Mouse (Mus musculus) cerebellum, adult (tissue): Measurements from ENCODE around the gene Rbm19.
"Not testable (repeated sequence)": the region's sequence is repeated elsewhere in the genome, so short reads cannot be mapped to it uniquely, and the experiment has no call there.

Source experiments
- ATAC-seq: cut with Nextera tagmentation; 2 replicates; pipeline ENCODE4 v1.9.2; 2017; ENCODE audit warnings: mild to moderate bottlenecking, moderate library complexity, mixed read lengths; ENCODE audit not compliant: insufficient number of reproducible peaks, low FRiP score, low TSS enrichment

Gene Rbm19

DNA sequence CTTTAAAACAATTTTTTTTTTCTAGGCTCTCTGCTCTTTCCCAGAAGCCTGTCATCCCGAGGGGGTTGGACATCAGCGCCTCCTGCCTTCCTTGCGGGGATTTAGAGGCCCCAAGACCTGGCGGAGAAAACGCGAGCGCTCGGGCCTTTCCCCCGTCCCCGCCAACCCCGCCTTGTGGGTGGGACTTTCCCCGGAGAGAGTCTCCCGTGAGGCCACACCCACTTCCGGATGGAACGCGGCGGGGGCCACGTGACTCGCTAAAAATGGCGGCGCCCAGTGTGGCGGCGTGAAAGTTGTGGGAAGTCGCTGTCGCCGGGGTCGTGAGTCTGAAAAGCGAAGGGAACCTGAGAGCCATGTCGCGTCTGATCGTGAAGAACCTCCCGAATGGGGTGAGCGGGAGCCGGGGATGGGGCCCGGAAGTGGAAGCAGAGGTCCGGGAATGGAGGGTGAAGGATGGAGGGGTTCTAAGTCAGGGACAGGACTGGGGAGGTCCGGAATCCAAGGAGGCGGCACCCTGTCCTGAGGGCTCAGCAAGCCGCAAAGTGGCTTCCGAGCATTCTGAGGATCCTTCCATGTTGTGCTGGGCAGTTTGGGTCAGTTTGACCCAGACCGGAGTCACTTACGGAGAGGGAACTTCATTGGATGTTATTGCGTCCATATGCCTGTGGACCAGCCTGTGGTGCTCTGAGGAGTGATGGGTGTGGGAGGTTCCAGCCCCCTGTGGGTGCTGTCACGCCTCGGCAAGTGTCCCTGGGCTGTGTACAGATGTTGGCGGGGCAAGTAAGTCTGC, at the start of gene Rbm19:
Gene Rbm19, plus strand, starts transcription at position 205 of the 790 bp plus-strand sequence.
- peak; percentile 95 for ATAC-seq

DNA sequence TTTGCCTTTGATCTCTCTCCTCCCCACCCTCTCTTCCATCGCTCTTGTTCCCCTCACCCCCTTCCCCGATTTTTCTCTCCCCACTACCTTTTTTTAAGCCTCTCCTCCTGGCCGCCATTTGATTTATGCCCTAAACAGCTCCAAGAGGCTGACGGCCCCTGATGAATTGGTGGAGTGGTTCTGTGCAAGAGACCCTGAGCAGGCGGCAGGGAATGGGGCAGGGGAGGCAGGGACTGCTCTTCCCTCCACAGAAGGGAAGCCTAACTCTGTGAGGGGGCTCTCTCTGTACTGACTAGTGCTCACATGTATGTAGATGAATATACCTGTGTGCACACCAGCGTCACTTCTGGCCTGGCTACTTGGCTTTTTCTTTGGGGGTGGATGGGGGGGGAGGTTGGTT, 49.0 kb upstream of the Rbm19 start:
- ATAC-seq: no peak

DNA sequence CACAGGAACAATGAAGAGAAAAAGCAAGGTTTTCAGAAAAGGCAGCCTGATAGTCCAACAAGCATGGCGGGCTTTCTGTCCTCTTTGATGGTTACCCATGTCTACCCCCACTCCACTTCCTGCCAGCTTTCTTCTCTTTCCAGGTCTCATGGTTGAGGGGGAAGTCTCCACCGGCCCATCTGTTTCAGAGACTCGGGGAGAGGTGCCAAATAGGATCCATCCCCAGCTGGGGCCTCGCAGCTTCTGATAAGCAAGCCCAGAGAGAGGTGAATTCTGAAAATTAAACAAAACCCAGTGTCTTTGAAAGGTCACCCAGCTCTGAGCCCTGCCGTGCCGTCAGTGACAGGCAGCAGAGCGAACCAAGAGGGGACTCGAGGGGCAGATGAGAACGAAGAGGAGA, 42.2 kb upstream of the Rbm19 start:
- no peak for ATAC-seq

DNA sequence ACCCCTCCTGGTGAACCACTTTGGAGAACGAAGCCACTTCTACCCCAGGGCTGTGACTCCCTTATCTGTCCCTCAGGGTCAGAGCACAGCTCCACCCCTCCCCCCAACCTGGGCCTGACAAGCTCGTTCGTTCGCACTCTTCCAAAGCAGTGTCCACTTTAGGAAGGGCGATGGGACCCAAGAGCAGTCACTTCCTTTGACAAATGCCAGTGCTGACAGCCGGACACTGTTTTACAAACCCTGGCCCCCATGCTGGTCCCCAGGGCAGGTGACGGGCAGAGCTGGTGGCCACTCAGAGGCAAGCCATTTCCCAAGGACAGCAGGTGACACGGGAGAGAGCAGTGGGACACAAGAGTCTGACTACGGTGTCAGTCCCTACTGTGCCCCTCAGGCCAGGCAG, 36.2 kb upstream of the Rbm19 start:
- no peak for ATAC-seq

DNA sequence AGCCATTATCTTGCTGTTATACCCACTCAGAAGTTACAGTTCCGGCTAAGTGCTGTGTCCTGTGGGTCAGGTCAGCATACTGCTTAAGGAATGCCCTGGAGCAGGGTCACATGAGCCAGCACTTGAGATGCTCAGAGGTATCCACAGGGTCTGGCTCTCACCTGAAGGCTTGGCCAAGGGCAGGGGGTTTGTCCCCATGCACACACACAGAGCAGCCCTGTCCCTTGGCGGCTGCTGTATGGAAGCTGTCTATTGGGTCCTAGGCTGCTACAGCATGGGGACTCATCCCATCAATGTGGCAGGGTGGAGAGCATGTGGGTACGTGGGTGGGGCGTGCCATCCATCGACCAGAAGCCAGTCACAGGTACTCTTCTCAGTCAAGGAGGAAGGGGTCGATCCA, 35.8 kb upstream of the Rbm19 start:
- ATAC-seq: no peak

DNA sequence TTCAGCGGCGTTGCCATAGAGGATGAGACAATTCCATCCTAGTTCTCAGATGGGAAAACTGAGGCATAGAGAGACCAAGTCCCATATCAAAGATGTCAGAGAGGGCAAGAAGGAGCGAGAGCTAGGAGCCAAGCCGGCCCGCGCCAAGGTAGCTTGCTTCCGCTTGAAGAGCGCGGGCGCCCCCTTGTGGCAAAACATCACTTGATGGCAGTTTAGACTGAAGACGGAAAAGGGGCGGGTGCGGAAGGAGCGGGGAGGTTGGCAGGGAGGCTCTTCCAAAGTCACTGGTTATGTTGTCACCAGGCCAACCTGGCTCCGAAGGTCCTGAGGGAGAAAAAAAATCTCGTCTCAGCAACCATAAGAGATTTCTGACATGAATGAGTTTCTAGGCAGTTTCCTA, 27.7 kb upstream of the Rbm19 start:
- peak; percentile 64; the same call in 1 of the 2 replicates for ATAC-seq

DNA sequence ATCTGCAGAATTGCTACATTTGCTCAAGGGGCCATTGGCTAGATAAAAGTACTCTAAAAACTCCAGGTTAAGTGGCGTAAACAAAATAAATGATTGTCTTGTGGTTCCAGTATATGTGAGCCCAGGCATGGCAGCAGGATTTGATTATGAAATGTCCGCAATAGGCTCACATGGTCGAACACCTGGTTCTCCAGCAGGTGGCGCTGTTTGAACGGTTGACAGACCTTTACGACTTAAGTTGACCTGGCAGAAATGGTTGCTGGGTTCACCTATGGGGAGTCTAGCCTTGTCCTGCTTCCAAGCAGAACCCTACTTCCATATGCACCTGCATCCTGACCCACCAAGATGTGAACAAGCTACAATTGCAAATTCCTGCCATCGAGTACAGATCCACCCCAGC, 21.7 kb upstream of the Rbm19 start:
- ATAC-seq: no peak; the same call in 1 of the 2 replicates

DNA sequence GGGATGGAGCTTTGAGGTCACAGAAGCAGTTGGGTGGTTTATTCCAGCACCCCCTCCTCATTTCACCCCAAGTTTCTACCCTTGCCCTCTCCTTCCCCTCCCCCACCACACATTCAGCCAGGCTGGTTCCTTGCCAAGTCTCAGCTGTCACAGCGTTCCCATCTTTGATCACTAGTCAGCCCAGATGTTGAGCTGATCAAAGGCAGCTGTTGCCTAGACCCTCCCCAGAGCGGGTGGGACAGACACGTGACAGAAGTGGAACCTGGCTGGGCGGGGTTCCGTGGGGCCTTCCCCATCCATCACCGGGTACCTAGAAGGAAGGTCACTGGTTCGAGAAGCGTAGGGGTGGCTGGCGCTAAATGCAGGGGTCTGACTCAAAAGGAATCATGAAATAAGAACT, 19.2 kb upstream of the Rbm19 start:
- no peak for ATAC-seq

DNA sequence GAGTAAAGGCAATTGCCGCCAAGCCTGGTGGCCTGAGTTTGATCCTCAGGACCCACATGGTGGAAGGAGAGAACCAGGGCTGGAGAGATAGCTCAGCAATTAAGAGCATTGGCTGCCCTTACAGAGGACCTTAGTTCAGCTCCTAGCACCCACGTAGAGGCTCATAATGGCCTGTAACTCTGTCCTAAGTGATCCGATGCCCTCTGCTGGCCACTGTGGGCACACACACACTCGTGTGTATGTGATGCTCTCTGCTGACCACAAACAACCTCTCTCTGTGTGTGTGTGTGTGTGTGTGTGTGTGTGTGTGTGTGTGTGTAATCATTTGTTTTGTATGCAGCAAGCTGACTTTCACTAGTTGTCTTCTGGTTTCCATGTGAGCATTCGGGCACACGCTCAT, 15.5 kb upstream of the Rbm19 start:
- ATAC-seq: no peak

DNA sequence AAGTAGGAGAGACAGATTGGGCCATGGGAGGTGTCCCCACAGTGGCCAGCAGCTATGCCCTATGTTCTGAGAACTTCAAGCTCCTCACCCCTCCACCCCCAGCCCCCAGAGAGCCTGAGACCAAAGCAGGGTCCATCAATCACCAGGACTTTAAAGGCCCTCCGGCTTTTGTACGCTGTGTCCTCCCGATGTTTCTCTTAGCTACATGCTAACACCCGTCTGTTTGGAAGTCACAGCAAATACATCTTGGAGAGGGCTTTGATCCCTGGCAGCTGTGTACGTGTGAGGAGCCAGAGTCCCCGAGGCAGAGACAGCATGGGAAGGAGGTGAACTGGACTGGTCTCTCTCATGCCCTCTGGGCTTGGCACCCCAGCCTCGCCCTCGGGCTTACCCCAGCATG, 14.2 kb upstream of the Rbm19 start:
- no peak for ATAC-seq

DNA sequence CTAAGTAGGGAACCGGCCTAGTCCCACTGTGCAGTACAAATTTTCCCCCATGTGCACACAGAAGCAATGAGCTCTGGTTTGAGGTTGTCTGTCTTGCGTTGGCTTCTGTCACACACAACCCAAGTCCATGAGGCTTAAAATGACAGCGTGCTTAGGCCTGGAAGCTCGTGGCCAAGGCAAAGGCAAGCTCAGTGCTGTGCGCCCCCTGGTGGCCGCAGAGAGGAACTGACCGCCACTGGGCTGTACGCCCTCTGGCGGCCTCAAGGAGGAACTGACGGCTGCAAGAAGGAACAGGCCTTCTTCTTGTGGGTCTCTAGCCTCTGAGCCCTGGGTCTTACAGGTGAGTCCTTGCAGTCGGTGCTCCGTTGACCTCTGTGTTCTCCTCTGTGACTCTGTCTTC, 13.5 kb upstream of the Rbm19 start:
- no peak for ATAC-seq

DNA sequence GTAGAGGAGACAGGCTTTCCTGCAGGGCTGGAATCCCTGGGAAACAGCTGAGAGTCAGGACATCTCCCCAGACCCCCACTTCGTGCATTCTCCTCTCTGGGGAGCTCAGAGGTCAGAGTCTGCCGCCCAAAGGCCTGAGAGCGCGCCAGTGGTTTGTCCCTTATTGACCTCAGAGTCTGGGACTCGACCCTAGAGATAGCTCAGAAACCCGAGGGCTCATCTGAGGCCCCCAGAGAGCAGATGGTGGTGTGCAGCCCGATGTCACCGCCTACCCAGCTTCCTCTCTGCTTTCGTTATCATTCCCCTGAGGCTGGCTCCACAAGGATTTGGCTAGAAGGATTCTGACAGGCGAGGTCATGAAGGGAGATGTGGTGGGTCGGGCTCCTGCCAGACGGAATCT, 12.8 kb upstream of the Rbm19 start:
- ATAC-seq: no peak

DNA sequence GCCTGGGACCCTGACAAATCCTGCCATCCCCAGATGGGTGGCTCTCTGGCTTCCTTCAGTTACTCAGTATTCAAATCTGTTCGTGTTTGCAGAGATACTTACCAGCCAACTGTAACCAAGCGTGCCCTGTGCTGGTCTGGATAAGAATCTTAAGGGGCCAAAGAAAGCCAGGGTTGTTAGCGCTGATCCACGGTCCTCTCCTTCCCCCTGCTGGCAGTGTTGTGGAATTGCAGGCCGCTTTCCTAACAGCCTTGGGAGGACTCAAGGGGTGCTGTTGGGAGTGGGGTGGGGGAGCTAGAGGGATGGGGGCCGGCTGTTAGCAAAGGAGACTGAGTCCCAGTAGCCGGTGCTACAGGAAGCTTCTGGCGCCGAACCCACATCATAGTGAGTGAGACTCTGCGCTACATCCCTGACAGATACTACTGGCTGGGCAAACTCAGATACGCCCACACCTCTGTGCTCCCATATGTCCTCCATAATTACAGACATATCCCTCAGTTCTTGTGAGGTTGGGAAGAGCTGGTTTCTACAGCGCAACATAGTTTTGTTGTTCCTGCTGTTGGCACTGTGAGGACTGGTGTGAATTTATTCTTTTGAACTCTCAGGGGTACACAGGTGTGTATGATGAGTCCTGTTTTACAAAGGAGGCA, 9.7 kb upstream of the Rbm19 start:
- no peak for ATAC-seq

DNA sequence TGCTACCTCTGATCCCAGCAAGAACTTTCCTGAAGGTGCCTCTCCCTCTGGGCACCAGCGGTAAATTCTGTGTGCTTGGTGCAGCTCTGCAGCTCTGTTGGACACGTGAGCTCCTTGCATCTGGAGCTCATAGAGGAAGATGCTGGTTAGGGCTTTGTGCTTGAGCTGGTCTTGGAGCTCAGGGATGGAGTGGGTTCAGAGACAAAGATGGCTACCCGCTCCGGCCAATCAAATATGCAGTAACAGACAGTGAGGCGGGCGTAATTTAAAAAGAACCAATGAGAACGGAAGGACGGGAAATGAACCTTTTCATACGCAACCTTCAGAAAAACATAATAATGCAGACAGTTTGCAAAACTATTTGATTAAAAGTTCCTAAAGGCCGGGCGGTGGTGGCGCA, 1.9 kb upstream of the Rbm19 start:
- no peak for ATAC-seq

DNA sequence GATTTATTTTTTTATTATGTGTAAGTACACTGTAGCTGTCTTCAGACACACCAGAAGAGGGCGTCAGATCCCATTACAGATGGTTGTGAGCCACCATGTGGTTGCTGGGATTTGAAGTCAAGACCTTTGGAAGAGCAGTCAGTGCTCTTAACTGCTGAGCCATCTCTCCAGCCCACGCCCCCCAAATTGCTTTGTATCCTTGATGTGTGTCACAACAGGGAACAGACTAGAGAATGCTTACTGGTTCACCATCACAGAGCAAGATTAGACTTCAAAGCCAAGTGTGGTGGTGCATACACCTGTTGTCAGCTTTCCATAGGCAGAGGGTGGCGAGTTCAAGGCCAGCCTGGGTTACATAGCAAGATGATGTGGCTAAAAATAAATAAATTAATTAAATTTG, 896 bp downstream of the Rbm19 start:
- ATAC-seq: not testable (repeated sequence)

DNA sequence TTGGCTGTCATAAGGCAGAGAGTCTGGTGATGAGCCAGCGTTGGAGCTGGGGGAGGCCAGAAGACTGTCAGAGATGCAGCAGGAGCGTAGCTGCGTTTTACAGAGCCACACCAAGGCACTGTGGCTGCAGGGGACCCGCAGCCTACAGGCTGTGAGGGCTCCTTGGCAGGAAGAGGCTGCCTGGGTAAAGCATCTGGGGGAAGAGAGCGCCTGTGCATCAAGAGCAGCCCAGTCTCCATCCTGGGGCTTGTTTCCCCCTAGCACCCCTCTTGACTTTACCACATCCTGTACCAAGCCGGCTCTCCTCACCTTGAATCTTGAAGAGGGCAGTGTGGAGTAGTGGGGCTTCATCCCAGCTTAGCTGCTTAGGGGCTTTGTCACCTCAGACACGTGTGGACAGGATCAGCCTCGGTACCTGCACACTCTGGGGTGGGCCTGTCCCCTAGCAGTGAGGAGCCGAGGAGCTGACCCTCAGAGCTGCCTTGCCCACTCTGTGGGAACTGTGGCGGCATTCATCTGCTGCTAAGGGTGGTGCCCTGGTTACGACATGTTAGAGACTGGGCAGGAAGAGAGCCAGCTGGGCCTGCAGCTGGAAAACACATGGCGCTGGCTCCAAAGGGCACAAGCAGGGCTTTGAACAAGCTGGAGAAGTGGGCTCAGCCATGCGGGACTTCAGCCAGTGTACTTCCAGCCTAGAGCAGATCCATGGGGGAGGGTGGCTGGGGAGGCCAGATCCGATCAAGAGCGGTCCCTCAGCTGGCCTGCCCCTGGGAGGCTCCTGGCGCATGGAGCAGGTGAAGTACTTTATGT, 8.8 kb downstream of the Rbm19 start:
- ATAC-seq: no peak

DNA sequence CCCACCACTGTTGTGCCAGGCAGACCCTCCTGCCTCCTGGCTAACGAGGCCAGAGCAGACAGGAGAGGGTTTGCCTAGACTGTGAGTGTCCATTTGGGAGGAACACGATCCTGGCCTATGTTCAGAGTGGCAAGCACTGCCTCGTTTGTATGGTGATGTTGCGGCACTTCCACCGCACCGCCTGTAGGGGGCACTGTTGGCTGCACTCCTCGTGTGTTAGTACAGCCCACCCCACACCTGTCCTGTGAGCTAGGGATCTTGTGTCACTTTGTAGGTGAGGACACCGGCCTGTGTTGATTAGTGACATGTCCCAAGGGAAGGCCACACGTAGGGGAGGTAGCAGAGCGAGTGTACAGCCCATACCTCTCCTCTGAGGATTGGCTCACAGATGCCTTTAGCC, 11.4 kb downstream of the Rbm19 start:
- ATAC-seq: no peak

DNA sequence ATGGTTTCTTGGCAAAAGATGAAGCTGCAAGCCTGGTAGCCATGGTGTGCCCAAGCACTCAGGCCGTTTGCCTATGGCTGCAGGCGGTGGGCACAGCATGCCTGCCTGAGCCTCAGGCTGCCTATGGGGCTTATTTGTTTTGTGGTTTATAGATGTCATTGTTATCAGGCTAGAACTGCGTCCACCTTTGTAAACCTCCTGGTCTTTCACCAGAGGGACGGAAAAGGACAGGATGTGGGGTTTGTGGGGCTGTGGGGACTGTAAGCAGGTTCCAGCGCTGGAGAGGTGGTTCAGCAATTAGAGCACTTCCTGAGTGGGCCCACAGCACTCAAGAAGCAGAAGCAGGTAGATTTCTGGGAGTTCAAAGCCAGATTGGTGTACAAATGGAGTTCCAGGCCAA, 12.2 kb downstream of the Rbm19 start:
- ATAC-seq: no peak

DNA sequence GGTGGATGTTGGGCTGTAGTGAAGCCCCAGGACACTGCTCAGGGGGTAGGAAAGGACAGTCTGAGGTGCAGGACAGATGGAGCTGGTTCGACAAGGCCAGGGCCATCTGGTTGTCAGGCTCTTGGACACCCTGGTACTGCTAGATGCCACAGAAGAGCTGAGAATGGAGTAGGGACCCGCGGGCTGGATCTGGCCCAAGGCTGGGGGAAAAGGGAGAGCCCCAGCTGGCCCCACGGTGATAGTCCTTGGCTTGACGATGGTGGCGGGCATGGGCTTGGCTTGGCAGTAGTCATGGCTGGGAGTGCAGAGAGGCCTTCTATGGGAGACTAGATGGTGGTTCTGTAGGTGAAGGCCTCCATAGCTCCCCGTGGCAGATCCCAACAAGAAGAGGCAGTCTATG, 12.8 kb downstream of the Rbm19 start:
- no peak for ATAC-seq

DNA sequence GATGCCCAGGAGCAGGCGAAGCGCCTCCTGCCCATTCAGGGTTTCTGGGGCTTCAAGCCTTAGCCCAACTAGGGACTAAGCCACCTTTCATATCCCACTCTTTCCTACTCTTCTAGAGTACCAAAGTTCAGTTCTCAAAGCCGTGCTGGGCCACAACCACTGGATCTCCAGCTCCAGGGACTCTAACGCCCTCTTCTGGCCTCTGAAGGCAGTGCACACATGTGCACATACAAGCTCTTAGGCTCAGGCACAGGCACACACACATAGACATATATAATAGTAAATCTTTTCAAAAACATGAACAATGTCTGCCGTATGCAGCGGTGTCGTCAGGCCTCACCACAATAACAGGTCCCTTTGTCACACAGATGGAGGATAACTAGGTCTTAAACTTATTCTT, 13.5 kb downstream of the Rbm19 start:
- ATAC-seq: no peak

DNA sequence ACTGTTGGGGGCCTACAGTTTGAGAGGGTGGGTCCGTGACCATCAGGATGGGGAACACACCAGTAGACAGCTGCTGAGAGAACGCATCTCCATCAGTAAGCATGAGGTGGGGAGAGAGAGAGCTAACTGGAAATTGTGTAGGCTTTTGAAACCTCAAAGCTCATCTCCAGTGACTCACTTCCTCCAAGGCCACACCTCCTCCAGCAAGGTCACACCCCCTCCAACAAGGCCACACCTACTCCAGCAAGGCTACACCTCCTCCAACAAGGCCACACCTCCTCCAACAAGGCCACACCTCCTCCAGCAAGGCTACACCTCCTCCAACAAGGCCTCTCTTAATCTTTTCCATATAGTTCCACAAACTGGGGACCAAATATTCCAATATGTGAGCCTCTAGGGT, 13.9 kb downstream of the Rbm19 start:
- ATAC-seq: no peak
